Mouse (Mus musculus): Measurements from ENCODE around the gene Sec24b. TPM values are rescaled to one million over a fixed set of nuclear protein-coding genes. Genes with fewer than 3 reads are reported as not detected.
A peak's percentile ranks its signal among the peaks of the same experiment; 100 is the strongest.

Gene Sec24b
- total and polyA plus RNA-seq, 3 experiments: 14.3 to 50.6 (median 31.2) TPM

DNA sequence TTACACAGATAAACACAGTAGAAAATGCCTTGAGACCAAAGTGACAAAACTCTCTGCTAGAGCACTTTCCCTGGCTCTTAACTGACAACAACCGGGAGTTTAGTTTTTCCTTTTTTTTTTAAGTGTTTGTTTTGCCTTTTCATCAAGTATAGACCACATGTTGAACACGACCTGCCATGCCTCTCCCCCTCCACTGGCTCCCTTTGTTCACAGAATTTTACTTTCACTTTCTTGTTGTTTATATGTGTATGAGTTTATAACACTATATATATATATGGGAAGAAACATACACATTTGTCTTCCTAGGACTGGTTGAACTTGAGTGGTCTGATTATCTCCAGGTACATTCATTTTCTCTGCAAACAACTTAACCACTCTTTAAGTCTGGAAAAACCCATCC lies 48.4 kb downstream of the Sec24b start:
- no peak overlapping the region for H3K4me2 ChIP-seq (ENCODE audit: insufficient read depth, low read depth, poor library complexity, severe bottlenecking)
- peaks cover 21 to 75% of the 10 kb centered on the region in 2 experiments for H3K36me3 ChIP-seq (replicated peaks in 1 of 2; ENCODE audit: control insufficient read depth in 1 of 2, insufficient read depth in 1 of 2, low read length in 1 of 2)
- no peak overlapping the region for H3K27ac ChIP-seq (ENCODE audit: insufficient read depth, low read depth)
- in situ Hi-C loops (cut with MboI; ENCODE audit: low pct_ligation_motif_present, low pct_unique_long_range_greater_than_20kb, low sequenced_read_pairs) (no loop called here), dilution Hi-C loops (cut with MboI; ENCODE audit: extremely low pct_ligation_motif_present, extremely low pct_unique_long_range_greater_than_20kb, low sequenced_read_pairs) (no loop called here)
- TF ChIP-seq MAX (IDR thresholded peaks at IDR 0.05; ENCODE audit: low read length) (0 out of 2 replicates have a peak, but pooled peaks have one; percentile 7), POLR2AphosphoS2 (IDR thresholded peaks at IDR 0.05; ENCODE audit: low read depth, low read length) (no peak), GABPA (IDR thresholded peaks at IDR 0.05; ENCODE audit: insufficient replicate concordance, low read depth, low read length) (no peak)
- no peak for DNase-seq (ENCODE audit: extremely low read depth)
- H3K9me3 ChIP-seq (replicated peaks; ENCODE audit: low read length): no peaks in the 10 kb centered on the region
- no peaks in the 10 kb centered on the region; the same call in 1 of the 2 replicates for H3K79me2 ChIP-seq (replicated peaks; ENCODE audit: control insufficient read depth, extremely low read depth, insufficient read depth, poor library complexity, severe bottlenecking)
- H3K27me3 ChIP-seq (replicated peaks): no peaks in the 10 kb centered on the region
- H3K9ac ChIP-seq (ENCODE audit: insufficient read depth, low read depth): no peak overlapping the region
- H3K4me1 ChIP-seq (ENCODE audit: control insufficient read depth in 1 of 2, insufficient read depth in 2 of 2): no peaks in the 10 kb centered on the region
- no peak overlapping the region for H3K4me3 ChIP-seq (replicated peaks in 1 of 3; ENCODE audit: low read depth in 2 of 3, low read length in 2 of 3, poor library complexity in 1 of 3)

DNA sequence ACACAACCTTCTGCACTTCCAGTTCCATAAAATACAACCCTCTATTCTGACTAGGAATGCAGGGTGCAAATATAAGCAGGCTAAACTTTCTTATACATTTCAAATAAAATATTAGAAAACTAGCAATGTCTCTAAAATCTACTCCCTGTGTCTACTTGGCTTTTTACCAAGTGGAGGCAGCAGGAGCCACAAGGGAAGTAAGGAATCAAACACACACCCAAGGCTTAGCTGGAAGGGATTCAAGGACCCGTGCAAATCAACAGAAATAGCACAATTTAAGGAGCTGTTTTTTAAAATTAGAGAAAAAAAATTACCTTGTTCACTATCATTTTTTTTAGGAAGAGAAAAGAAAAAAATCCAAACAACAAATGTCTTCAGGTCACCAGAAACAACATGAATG lies 50.1 kb downstream of the Sec24b start:
- Histone ChIP-seq H3K9me3 (replicated peaks; ENCODE audit: low read length) (no peaks in the 10 kb centered on the region), H3K4me1 (ENCODE audit: control insufficient read depth in 1 of 2, insufficient read depth in 2 of 2) (no peaks in the 10 kb centered on the region), H3K4me2 (ENCODE audit: insufficient read depth, low read depth, poor library complexity, severe bottlenecking) (no peak overlapping the region), H3K36me3 (replicated peaks in 1 of 2; ENCODE audit: control insufficient read depth in 1 of 2, insufficient read depth in 1 of 2, low read length in 1 of 2) (peaks cover 28 to 81% of the 10 kb centered on the region in 2 experiments), H3K79me2 (replicated peaks; ENCODE audit: control insufficient read depth, extremely low read depth, insufficient read depth, poor library complexity, severe bottlenecking) (no peaks in the 10 kb centered on the region; the same call in 1 of the 2 replicates), H3K27me3 (replicated peaks) (no peaks in the 10 kb centered on the region), H3K27ac (ENCODE audit: insufficient read depth, low read depth) (no peak overlapping the region), H3K4me3 (replicated peaks in 1 of 3; ENCODE audit: low read depth in 2 of 3, low read length in 2 of 3, poor library complexity in 1 of 3) (no peak overlapping the region), H3K9ac (ENCODE audit: insufficient read depth, low read depth) (no peak overlapping the region)
- dilution Hi-C loops (cut with MboI; ENCODE audit: extremely low pct_ligation_motif_present, extremely low pct_unique_long_range_greater_than_20kb, low sequenced_read_pairs) (no loop called here), in situ Hi-C loops (cut with MboI; ENCODE audit: low pct_ligation_motif_present, low pct_unique_long_range_greater_than_20kb, low sequenced_read_pairs) (no loop called here)
- no peak for DNase-seq (ENCODE audit: extremely low read depth)
- no peak for TF ChIP-seq KAT2A (IDR thresholded peaks at IDR 0.05; ENCODE audit: insufficient replicate concordance, low read length)
- TF ChIP-seq TBP (conservative IDR thresholded peaks at IDR 0.05; ENCODE audit: low read depth, low read length): no peak
- no peak for TF ChIP-seq MXI1 (IDR thresholded peaks at IDR 0.05; ENCODE audit: low read depth, low read length)
- TF ChIP-seq GABPA (IDR thresholded peaks at IDR 0.05; ENCODE audit: insufficient replicate concordance, low read depth, low read length): no peak
- no peak for TF ChIP-seq USF1 (IDR thresholded peaks at IDR 0.05; ENCODE audit: low read depth, low read length)
- TF ChIP-seq CTCF (conservative IDR thresholded peaks at IDR 0.05 in 1 of 2, IDR thresholded peaks at IDR 0.05 in 1 of 2; ENCODE audit: low read depth in 2 of 2, low read length in 2 of 2): no peak
- no peak for TF ChIP-seq CHD1 (IDR thresholded peaks at IDR 0.05; ENCODE audit: low read depth, low read length)
- no peak for TF ChIP-seq ZNF384 (IDR thresholded peaks at IDR 0.05; ENCODE audit: low read depth, low read length)
- no peak for TF ChIP-seq MAFK (IDR thresholded peaks at IDR 0.05; ENCODE audit: insufficient replicate concordance, low read length)
- TF ChIP-seq ZMIZ1 (IDR thresholded peaks at IDR 0.05; ENCODE audit: low read depth, low read length): no peak
- TF ChIP-seq BHLHE40 (IDR thresholded peaks at IDR 0.05; ENCODE audit: low read depth, low read length): no peak
- no peak for TF ChIP-seq PAX5 (IDR thresholded peaks at IDR 0.05; ENCODE audit: low read length)
- no peak for TF ChIP-seq SMC3 (IDR thresholded peaks at IDR 0.05; ENCODE audit: low read depth, low read length)
- no peak for TF ChIP-seq POLR2AphosphoS2 (IDR thresholded peaks at IDR 0.05; ENCODE audit: low read depth, low read length)
- TF ChIP-seq CHD2 (IDR thresholded peaks at IDR 0.05; ENCODE audit: low read length): no peak
- TF ChIP-seq E2F4 (IDR thresholded peaks at IDR 0.05; ENCODE audit: insufficient replicate concordance, low read depth, low read length): no peak
